ENCODE assay signal across 8 mouse cellular contexts in the genomic region with DNA sequence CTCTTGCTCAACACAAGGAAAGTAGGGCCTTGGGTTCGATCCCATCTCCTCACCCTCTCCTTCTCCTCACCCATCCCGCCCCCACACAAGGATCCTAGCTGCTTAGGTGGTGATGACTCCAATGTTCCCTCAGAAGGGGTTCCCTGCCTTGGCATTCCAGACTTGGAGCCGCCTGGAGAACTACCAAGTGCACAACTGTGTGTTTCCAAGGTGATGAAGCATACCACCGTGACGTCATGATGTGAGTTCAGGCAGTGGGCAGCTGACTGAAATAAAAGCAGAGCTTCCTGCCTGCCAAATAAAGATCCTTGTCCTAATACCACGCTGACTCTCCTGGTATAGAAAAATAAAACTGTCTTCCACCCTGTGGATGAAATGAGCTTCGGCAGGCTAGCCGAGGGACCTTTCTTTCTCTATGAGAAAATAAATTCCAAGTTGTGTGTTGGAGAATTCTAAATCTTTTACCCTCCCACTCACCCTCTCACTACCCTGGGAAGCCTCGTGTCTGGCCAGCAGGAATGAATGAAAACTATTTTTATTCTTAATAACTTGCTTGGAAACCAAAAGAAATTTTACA. TPM values are rescaled to one million over a fixed set of nuclear protein-coding genes. Genes with fewer than 3 reads are reported as not detected.
DNase-seq lines count a peak whose midpoint lies in the region; ATAC-seq and TF ChIP-seq lines count a peak whose summit lies in the region.

No protein-coding gene starts in this region.

- H3K4me1 ChIP-seq in intestine, embryonic 14.5 days (replicated peaks; ENCODE audit: control insufficient read depth, insufficient read depth, low read length) = no peaks in the 10 kb centered on the region
- H3K4me1 ChIP-seq in intestine, postnatal 0 days (replicated peaks; ENCODE audit: control insufficient read depth, insufficient read depth, low read length) = no peaks in the 10 kb centered on the region
- H3K4me1 ChIP-seq in kidney, embryonic 14.5 days (ENCODE audit: control insufficient read depth, insufficient read depth, low read length) = no peaks in the 10 kb centered on the region
- H3K4me1 ChIP-seq in neural tube, embryonic 15.5 days = no peaks in the 10 kb centered on the region

- H3K4me2 ChIP-seq in intestine, embryonic 14.5 days (ENCODE audit: low read length) = no peak overlapping the region
- no peak overlapping the region for H3K4me2 ChIP-seq in intestine, postnatal 0 days (replicated peaks; ENCODE audit: low read depth)
- no peak overlapping the region for H3K4me2 ChIP-seq in kidney, embryonic 14.5 days (replicated peaks; ENCODE audit: low read depth, low read length)
- H3K4me2 ChIP-seq in neural tube, embryonic 15.5 days = no peak overlapping the region

- H3K4me3 ChIP-seq in intestine, embryonic 14.5 days (ENCODE audit: low read depth, low read length) = no peak overlapping the region
- no peak overlapping the region for H3K4me3 ChIP-seq in intestine, postnatal 0 days (ENCODE audit: low read depth, low read length)
- no peak overlapping the region for H3K4me3 ChIP-seq in kidney, embryonic 14.5 days (ENCODE audit: low read length)
- H3K4me3 ChIP-seq in neural tube, embryonic 15.5 days (replicated peaks) = no peak overlapping the region

- no peak overlapping the region for H3K27ac ChIP-seq in intestine, embryonic 14.5 days (ENCODE audit: low read depth)
- no peak overlapping the region for H3K27ac ChIP-seq in intestine, postnatal 0 days (ENCODE audit: low read depth, low read length)
- H3K27ac ChIP-seq in kidney, embryonic 14.5 days (ENCODE audit: low read depth, low read length) = no peak overlapping the region
- no peak overlapping the region for H3K27ac ChIP-seq in neural tube, embryonic 15.5 days (replicated peaks)

- no peaks in the 10 kb centered on the region for H3K36me3 ChIP-seq in intestine, embryonic 14.5 days (ENCODE audit: control insufficient read depth, insufficient read depth, low read length)
- H3K36me3 ChIP-seq in intestine, postnatal 0 days (ENCODE audit: control insufficient read depth, insufficient read depth) = no peaks in the 10 kb centered on the region
- no peaks in the 10 kb centered on the region for H3K36me3 ChIP-seq in kidney, embryonic 14.5 days (ENCODE audit: control insufficient read depth, insufficient read depth, low read length)
- H3K36me3 ChIP-seq in neural tube, embryonic 15.5 days = no peaks in the 10 kb centered on the region

- WGBS in intestine, embryonic 14.5 days = 53% methylated on average over 9 of the region's 9 CpGs
- 66% methylated on average over 9 of the region's 9 CpGs for WGBS in intestine, postnatal 0 days
- 55% methylated on average over 9 of the region's 9 CpGs for WGBS in kidney, embryonic 14.5 days
- 55% methylated on average over 9 of the region's 9 CpGs for WGBS in neural tube, embryonic 15.5 days

- TF ChIP-seq CTCF in intestine, postnatal 0 days (IDR thresholded peaks at IDR 0.05; ENCODE audit: low read depth) = no peak

- ATAC-seq in intestine, embryonic 14.5 days (replicated peaks; ENCODE audit: low FRiP score, low TSS enrichment, low read depth) = 0 out of 2 replicates have a peak, but pooled peaks have one; percentile 50
- ATAC-seq in intestine, postnatal 0 days = no peak
- peak; percentile 71; the same call in 1 of the 2 replicates for ATAC-seq in kidney, embryonic 14.5 days (ENCODE audit: low FRiP score, low TSS enrichment)
- ATAC-seq in neural tube, embryonic 15.5 days (ENCODE audit: low FRiP score) = no peak

- no peaks in the 10 kb centered on the region for H3K9me3 ChIP-seq in intestine, embryonic 14.5 days (ENCODE audit: control insufficient read depth, low read length)
- H3K9me3 ChIP-seq in intestine, postnatal 0 days (ENCODE audit: control insufficient read depth) = no peaks in the 10 kb centered on the region
- H3K9me3 ChIP-seq in kidney, embryonic 14.5 days (ENCODE audit: control insufficient read depth, low read length) = no peaks in the 10 kb centered on the region
- H3K9me3 ChIP-seq in neural tube, embryonic 15.5 days (replicated peaks) = no peaks in the 10 kb centered on the region

- peak; percentile 49 for DNase-seq in intestine, embryonic 14.5 days (ENCODE audit: low spot score)
- DNase-seq in adrenal gland, postnatal 10 days = peak; percentile 50
- DNase-seq in lung, postnatal 10 days = peak; percentile 44
- no peak for DNase-seq in cerebellum, adult 11 months
- no peak for DNase-seq in thymus, adult 18-20 months

- no peaks in the 10 kb centered on the region for H3K27me3 ChIP-seq in intestine, embryonic 14.5 days (replicated peaks; ENCODE audit: control insufficient read depth, insufficient read depth, low read length)
- H3K27me3 ChIP-seq in intestine, postnatal 0 days (replicated peaks; ENCODE audit: control insufficient read depth, insufficient read depth, low read length) = no peaks in the 10 kb centered on the region
- H3K27me3 ChIP-seq in kidney, embryonic 14.5 days (ENCODE audit: control insufficient read depth, insufficient read depth, low read length) = no peaks in the 10 kb centered on the region
- H3K27me3 ChIP-seq in neural tube, embryonic 15.5 days (replicated peaks) = no peaks in the 10 kb centered on the region

- H3K9ac ChIP-seq in intestine, embryonic 14.5 days (ENCODE audit: low read length) = no peak overlapping the region
- H3K9ac ChIP-seq in intestine, postnatal 0 days (ENCODE audit: low read depth, low read length) = no peak overlapping the region
- H3K9ac ChIP-seq in kidney, embryonic 14.5 days (ENCODE audit: low read depth, low read length) = no peak overlapping the region
- H3K9ac ChIP-seq in neural tube, embryonic 15.5 days (replicated peaks) = no peak overlapping the region

RNA-seq across cellular contexts. Expression of a gene that starts 6.4 kb away (rescaled TPM):
- 151 and 154 TPM in 2 replicates for polyA plus RNA-seq in intestine, embryonic 14.5 days (2014; fragmentation: Nextera tagmentation; extraction: Ambion mirVana)
- 105 and 107 TPM in 2 replicates for polyA plus RNA-seq in intestine, postnatal 0 days (2015; fragmentation: Nextera tagmentation; extraction: Ambion mirVana)
- 100 to 1,000 TPM; 143 to 149 TPM for total RNA-seq in adrenal gland, postnatal 10 days (2021)
- polyA plus RNA-seq in kidney, embryonic 14.5 days (2014; fragmentation: Nextera tagmentation; extraction: Ambion mirVana) = 86.0 and 149 TPM in 2 replicates
- 86.2 and 100 TPM in 2 replicates for polyA plus RNA-seq in neural tube, embryonic 15.5 days (2015; fragmentation: Nextera tagmentation; extraction: Ambion mirVana)

Comparison
In these comparisons a context has a peak if more than half of its experiments do, and no peak if none do; other contexts are left out.
1. ATAC-seq: peak in intestine, embryonic 14.5 days (single experiment) and kidney, embryonic 14.5 days (single experiment); none in intestine, postnatal 0 days (single experiment) and neural tube, embryonic 15.5 days (single experiment).
2. DNase-seq: peak in intestine, embryonic 14.5 days (single experiment), adrenal gland, postnatal 10 days (single experiment) and lung, postnatal 10 days (single experiment); none in cerebellum, adult 11 months (single experiment) and thymus, adult 18-20 months (0 of 2).